ENCODE assay signal across 8 mouse cellular contexts in genomic region chr9:8544041-8544794, GRCm38 (mm10). TPM values are rescaled to one million over a fixed set of nuclear protein-coding genes. Genes with fewer than 3 reads are reported as not detected.
DNase-seq lines count a peak whose midpoint lies in the region; ATAC-seq and TF ChIP-seq lines count a peak whose summit lies in the region.

Gene Trpc6 (plus strand): TSS chr9:8544142.

- peak within 1 kb of the TSS; percentile 60 for H3K9ac ChIP-seq in hindbrain, embryonic 12.5 days
- H3K9ac ChIP-seq in lung, embryonic 16.5 days (ENCODE audit: low read length) = peak within 1 kb of the TSS; percentile 63

- H3K27me3 ChIP-seq in megakaryocyte, embryonic 14.5 days (replicated peaks) = no peaks in the 10 kb centered on the region
- peaks cover 15% of the 10 kb centered on the region for H3K27me3 ChIP-seq in hindbrain, embryonic 12.5 days
- peaks cover 2% of the 10 kb centered on the region; the same call in 1 of the 2 replicates for H3K27me3 ChIP-seq in lung, embryonic 16.5 days (ENCODE audit: control insufficient read depth, insufficient read depth, low read depth, low read length)

- WGBS in hindbrain, embryonic 12.5 days = under 1% methylated on average over 44 of the region's 44 CpGs
- under 1% methylated on average over 44 of the region's 44 CpGs for WGBS in lung, embryonic 16.5 days

- peak; percentile 9 to 19 for DNase-seq in layer of hippocampus, postnatal 14 days (ENCODE audit: low spot score in 2 of 2)
- DNase-seq in ovary, postnatal 36 days (ENCODE audit: low spot score) = peak; percentile 69

- peaks cover 50% of the 10 kb centered on the region for H3K4me1 ChIP-seq in megakaryocyte, embryonic 14.5 days
- H3K4me1 ChIP-seq in embryonic fibroblast, embryonic 13.5 days (ENCODE audit: control insufficient read depth, insufficient read depth, low read length) = no peaks in the 10 kb centered on the region
- H3K4me1 ChIP-seq in hindbrain, embryonic 12.5 days = 0 out of 2 replicates have a peak, but pooled peaks cover 6% of the 10 kb centered on the region
- H3K4me1 ChIP-seq in lung, embryonic 16.5 days (replicated peaks; ENCODE audit: control insufficient read depth, insufficient read depth, low read length) = peaks cover 3% of the 10 kb centered on the region; the same call in 1 of the 2 replicates

- peak within 1 kb of the TSS; percentile 98 for H3K4me3 ChIP-seq in megakaryocyte, embryonic 14.5 days (replicated peaks)
- H3K4me3 ChIP-seq in embryonic fibroblast, embryonic 13.5 days (ENCODE audit: insufficient read depth, low read length) = peak within 1 kb of the TSS; percentile 39
- peak within 1 kb of the TSS; percentile 55 for H3K4me3 ChIP-seq in hindbrain, embryonic 12.5 days
- peak within 1 kb of the TSS; percentile 47 for H3K4me3 ChIP-seq in lung, embryonic 16.5 days (ENCODE audit: low read length)

- TF ChIP-seq CTCF in embryonic fibroblast, embryonic 13.5 days (IDR thresholded peaks at IDR 0.05; ENCODE audit: borderline replicate concordance, insufficient read depth, low read length) = no peak

- ATAC-seq in megakaryocyte, adult 5-6 weeks (ENCODE audit: poor library complexity, severe bottlenecking) = no peak
- ATAC-seq in hindbrain, embryonic 12.5 days (ENCODE audit: low FRiP score) = peak; percentile 94
- peak; percentile 94 for ATAC-seq in lung, embryonic 16.5 days (ENCODE audit: low read depth)
- ATAC-seq in activated CD4-positive, CD25-positive, alpha-beta regulatory T cell, adult 4 months = no peak

- no peak within 1 kb of the TSS for H3K27ac ChIP-seq in embryonic fibroblast, embryonic 13.5 days (ENCODE audit: insufficient read depth, low read length)
- H3K27ac ChIP-seq in hindbrain, embryonic 12.5 days = no peak within 1 kb of the TSS
- H3K27ac ChIP-seq in lung, embryonic 16.5 days (ENCODE audit: low read length) = no peak within 1 kb of the TSS

- no peaks in the 10 kb centered on the region for H3K9me3 ChIP-seq in megakaryocyte, embryonic 14.5 days
- no peaks in the 10 kb centered on the region for H3K9me3 ChIP-seq in hindbrain, embryonic 12.5 days (replicated peaks)
- H3K9me3 ChIP-seq in lung, embryonic 16.5 days (ENCODE audit: control insufficient read depth, low read length) = no peaks in the 10 kb centered on the region

- H3K36me3 ChIP-seq in megakaryocyte, embryonic 14.5 days (replicated peaks; ENCODE audit: low read length) = peaks cover 7% of the 10 kb centered on the region
- H3K36me3 ChIP-seq in hindbrain, embryonic 12.5 days = no peaks in the 10 kb centered on the region
- no peaks in the 10 kb centered on the region for H3K36me3 ChIP-seq in lung, embryonic 16.5 days (ENCODE audit: control insufficient read depth, insufficient read depth, low read length)

- TF ChIP-seq POLR2A in embryonic fibroblast, embryonic 13.5 days (IDR thresholded peaks at IDR 0.05; ENCODE audit: low read depth, low read length) = no peak

- H3K4me2 ChIP-seq in hindbrain, embryonic 12.5 days (replicated peaks) = peak within 1 kb of the TSS; percentile 98
- peak within 1 kb of the TSS; percentile 64 for H3K4me2 ChIP-seq in lung, embryonic 16.5 days (ENCODE audit: low read depth, low read length)

RNA-seq across cellular contexts. Expression of gene Trpc6, which starts in this region (rescaled TPM):
- polyA plus RNA-seq in megakaryocyte, embryonic 14.5 days (2012; ENCODE audit: insufficient read depth, low replicate concordance) = 14.3 and 15.8 TPM in 2 replicates
- total RNA-seq in megakaryocyte, adult 5-6 weeks (2015) = not detected in 2 replicates
- not detected in 2 replicates for total RNA-seq in megakaryocyte, adult 5-6 weeks (2017)
- 1.6 TPM in 2 replicates for polyA plus RNA-seq in embryonic fibroblast, embryonic 13.5 days (2011; ENCODE audit: insufficient read length, low read depth, missing spikeins)
- polyA plus RNA-seq in hindbrain, embryonic 12.5 days (2016; fragmentation: Nextera tagmentation; extraction: Ambion mirVana) = 1.2 TPM in 2 replicates
- total RNA-seq in layer of hippocampus, postnatal 14 days (2021) = 10 to 100 TPM; 10.9 to 12.6 TPM
- 4.7 and 5.5 TPM in 2 replicates for polyA plus RNA-seq in lung, embryonic 16.5 days (2015; fragmentation: Nextera tagmentation; extraction: Ambion mirVana)
- polyA plus RNA-seq in activated CD4-positive, CD25-positive, alpha-beta regulatory T cell, adult 4 months (2017; shearing (Covaris generic)) = not detected

Comparison
In these comparisons a context has a peak if more than half of its experiments do, and no peak if none do; other contexts are left out.
1. RNA of gene Trpc6 (total RNA-seq): 10.9 to 12.6 TPM in layer of hippocampus, postnatal 14 days; not detected in megakaryocyte, adult 5-6 weeks; every median in the first group is over 10 times any median in the second.
2. H3K4me3 ChIP-seq: peak in every context shown above with its lines; median percentile 98 in megakaryocyte, embryonic 14.5 days; 55 in hindbrain, embryonic 12.5 days; 47 in lung, embryonic 16.5 days; 39 in embryonic fibroblast, embryonic 13.5 days.
3. ATAC-seq: peak in hindbrain, embryonic 12.5 days (single experiment) and lung, embryonic 16.5 days (single experiment); none in megakaryocyte, adult 5-6 weeks (single experiment) and activated CD4-positive, CD25-positive, alpha-beta regulatory T cell, adult 4 months (single experiment).